Mouse (Mus musculus) fibroblast of lung, adult 2 months (primary cell): Measurements from ENCODE around the gene Olfr318.
"Not testable (repeated sequence)": the region's sequence is repeated elsewhere in the genome, so short reads cannot be mapped to it uniquely, and the experiment has no call there.

Source experiments
- DNase-seq: peaks from one replicate; pipeline ENCODE4 v3.0.0-alpha.2; 2011; ENCODE audit warnings: low read depth

Gene Olfr318

DNA sequence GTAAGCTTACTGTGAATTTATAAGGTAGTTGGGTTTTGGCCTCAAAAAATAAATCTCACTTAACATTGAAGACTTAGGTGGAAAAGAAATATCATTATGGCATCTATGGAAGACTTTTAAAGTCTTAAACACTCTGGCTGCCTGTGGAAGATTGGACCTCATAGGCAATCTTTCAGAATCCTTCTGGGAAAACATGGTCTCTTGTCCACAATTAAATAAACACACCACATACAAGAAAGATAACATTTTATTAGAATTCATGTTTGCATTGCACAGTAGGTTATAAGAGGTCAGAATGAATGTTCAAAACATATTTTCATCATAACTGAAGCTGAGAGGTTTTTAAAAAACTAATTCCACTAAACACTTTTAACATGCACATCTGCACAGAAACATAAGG is at the start of gene Olfr318:
Gene Olfr318, minus strand, starts transcription at position 101 of the 400 bp plus-strand sequence.
- no peak for DNase-seq

DNA sequence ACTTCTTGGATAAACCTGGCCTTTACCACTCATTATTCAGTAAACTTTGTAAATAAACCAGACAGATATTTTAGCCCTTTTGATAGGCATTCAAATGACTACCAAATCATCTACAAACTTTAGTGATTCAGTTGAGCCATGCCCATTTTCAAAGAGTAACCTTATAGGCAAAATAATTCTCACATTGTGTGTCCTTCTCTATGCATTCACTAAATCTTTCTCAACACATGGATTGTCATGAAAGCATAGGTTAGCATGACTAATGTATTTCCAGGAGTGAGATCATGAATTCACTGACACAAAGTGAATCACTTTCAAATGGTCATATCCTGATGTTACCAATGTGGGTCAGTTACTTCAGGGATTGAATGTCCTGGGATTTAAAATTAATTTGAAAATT is 49.1 kb upstream of the Olfr318 start, which contains the start of gene Olfr315:
Gene Olfr315, plus strand, starts transcription at position 301 of the 400 bp plus-strand sequence.
- no peak for DNase-seq

DNA sequence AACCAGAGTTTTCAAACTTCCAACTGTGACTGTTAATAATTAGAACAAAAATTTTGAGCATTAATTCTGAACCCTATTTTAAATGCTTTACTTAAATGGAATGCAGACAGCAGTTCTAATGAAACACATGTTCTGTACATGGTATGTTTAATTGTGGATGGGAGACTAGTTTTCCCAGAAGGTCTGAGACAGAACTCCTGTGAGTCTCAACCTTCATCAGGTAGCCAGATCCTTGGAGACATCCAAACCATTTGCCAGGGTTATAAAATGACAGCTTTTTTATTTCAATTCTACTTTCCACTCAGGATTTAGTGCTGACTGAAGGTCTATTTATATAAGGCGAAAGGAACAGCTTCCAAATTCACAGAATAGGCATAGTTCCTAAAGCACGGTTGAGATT is 28.6 kb upstream of the Olfr318 start, which contains the start of gene Olfr316:
Gene Olfr316, plus strand, starts transcription at position 301 of the 400 bp plus-strand sequence.
- no peak for DNase-seq

DNA sequence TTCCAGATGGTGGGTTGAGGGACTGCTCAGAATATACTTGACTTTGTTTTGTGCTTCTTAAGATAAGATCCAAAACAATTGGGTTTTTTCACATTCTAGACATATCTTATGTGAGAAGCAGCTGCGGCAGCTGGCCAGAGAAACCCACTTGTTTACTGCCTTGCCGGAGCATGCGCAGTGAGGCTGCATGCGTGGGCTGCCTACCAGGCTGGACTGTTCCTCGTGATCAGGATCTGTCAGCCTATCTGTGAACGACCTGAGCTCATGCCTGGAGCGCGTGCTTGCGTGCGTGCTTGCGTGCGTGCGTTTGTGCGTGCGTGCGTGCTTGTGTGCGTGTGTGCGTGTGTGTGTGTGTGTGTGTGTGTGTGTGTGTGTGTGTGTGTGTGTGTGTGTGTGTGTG is 27.3 kb upstream of the Olfr318 start:
- DNase-seq, result not testable (repeated sequence)

GRCm38 (mm10) chr11:58738792-58739262 is 15.0 kb upstream of the Olfr318 start, which contains the start of gene Olfr317:
Olfr317 (minus strand) TSS chr11:58739212.
- no peak for DNase-seq

GRCm38 (mm10) chr11:58733372-58733771 is 9.6 kb upstream of the Olfr318 start:
- DNase-seq, result no peak

- not testable (repeated sequence) for DNase-seq
Observed at GRCm38 (mm10) chr11:58727896-58728650, 4.3 kb upstream of the Olfr318 start.

DNA sequence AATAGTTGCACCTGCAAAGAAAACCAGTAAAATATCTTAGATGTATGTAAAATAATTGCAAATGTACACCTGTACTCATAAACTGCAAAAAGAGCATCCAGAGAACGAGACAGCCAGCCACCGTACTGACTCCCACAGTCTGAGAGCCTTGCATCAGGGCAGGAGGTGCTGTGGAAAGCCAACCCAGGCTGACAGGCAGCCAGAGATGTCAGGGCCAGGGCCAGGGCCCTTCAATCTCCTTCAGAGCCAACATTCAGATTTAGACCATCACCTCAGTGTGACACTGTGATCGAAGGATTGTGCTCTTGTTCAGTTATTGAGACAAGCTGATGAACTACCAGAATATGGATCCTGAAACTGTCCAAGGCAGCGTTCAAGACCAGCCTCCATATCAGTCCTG is 4.1 kb downstream of the Olfr318 start:
- no peak for DNase-seq

DNA sequence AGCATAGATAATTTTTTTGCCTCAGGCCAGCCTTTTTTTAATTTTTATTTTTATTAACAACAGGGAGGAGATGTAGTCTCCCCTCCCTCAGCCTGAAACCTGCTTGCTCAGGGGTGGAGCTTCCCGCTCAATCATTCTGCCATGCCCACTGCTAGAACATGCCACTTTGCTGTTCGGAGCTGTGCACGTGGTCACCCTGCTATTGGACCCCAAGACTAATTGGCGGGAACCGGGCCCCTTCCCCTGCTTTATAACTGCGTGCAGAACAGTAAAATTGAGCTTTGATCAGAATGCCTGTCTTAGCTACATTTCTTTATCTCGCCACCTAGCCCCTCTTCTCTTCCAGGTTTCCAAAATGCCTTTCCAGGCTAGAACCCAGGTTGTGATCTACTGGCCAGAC is 6.1 kb downstream of the Olfr318 start:
- not testable (repeated sequence) for DNase-seq

DNA sequence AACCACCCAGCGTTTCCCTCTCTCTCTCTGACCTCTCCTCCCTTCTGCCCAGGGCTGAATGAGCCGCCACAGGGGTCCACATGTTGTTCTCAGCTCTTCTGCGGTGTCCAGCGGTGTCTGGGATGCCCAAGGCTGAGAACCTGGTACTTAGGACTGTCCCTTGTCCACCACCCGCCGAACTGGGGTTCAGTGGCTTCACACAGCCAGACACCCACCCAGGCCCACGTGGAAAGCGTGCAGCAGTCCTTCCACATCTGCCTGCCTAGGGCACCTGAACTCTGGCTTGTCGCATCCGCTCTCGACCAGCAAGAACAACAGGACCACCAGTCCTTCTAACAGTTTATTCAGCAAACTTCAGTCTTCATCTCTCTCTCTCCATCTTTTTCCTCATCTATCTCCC is 14.7 kb downstream of the Olfr318 start:
- DNase-seq, result no peak

- no peak for DNase-seq
Observed at GRCm38 (mm10) chr11:58698862-58699261, 25.0 kb downstream of the Olfr318 start, which contains the start of gene Olfr319. Olfr319 (plus strand) TSS chr11:58699162.

GRCm38 (mm10) chr11:58680799-58681198 is 43.0 kb downstream of the Olfr318 start, which contains the start of gene Olfr320:
Olfr320 (plus strand) TSS chr11:58681099.
- DNase-seq, result no peak

DNA sequence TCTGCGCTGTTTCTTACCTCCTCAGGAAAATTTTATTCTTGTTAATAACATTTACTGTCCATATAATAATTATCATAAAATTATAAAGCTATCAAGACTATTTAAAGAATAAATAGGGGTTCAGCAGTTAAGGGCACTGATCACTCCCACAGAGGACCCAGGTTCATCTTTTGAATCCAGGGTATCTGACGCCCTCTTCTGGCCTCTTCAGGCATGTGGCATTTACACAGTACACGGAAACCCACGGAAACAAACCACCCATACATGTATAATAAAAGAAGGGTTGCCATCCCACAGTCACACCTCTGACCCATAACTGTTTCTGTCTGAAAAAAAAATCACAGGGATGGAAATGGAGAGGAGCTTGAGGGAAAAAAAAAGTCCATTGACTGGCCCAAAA is 52.0 kb downstream of the Olfr318 start:
- DNase-seq, result no peak

GRCm38 (mm10) chr11:58669252-58669651 is 54.6 kb downstream of the Olfr318 start:
- no peak for DNase-seq
